Mouse (Mus musculus): ENCODE data around the gene Ttc33.

GRCm38 (mm10) chr15:5266095-5266494, 80.8 kb downstream of the Ttc33 start:
- TF ChIP-seq CTCF (IDR thresholded peaks at IDR 0.05; ENCODE audit: control insufficient read depth, insufficient read depth, insufficient replicate concordance, low read depth, low read length): no peak
- no peak for TF ChIP-seq POLR2A (IDR thresholded peaks at IDR 0.05; ENCODE audit: control insufficient read depth, low read depth, low read length)
